Mouse (Mus musculus) megakaryocyte, embryonic 14.5 days (primary cell): ENCODE measurements around the gene Mup6. TPM values are rescaled to one million over a fixed set of nuclear protein-coding genes. Genes with fewer than 3 reads are reported as not detected.
"Not testable (repeated sequence)": the region's sequence is repeated elsewhere in the genome, so short reads cannot be mapped to it uniquely, and the experiment has no call there.

Experiments used
- H3K27me3 ChIP-seq: replicated peaks from 2 replicates; pipeline ENCODE3; 2012; ENCODE audit warnings: inconsistent platforms
- H3K36me3 ChIP-seq: replicated peaks from 2 replicates; pipeline ENCODE3; 2012; ENCODE audit warnings: low read length, inconsistent platforms, mixed read lengths
- H3K4me1 ChIP-seq: 2 replicates; pipeline ENCODE4 v1.6.1; 2012; ENCODE audit warnings: inconsistent platforms
- H3K4me3 ChIP-seq: replicated peaks from 2 replicates; pipeline ENCODE3; 2012; ENCODE audit warnings: moderate library complexity, mild to moderate bottlenecking, inconsistent platforms
- H3K9me3 ChIP-seq: 2 replicates; pipeline ENCODE4 v1.6.1; 2012; ENCODE audit warnings: inconsistent platforms
- FLI1 ChIP-seq: IDR thresholded peaks from 2 replicates; pipeline ENCODE4 v1.6.1; 2012; ENCODE audit warnings: low read length, inconsistent platforms, mixed read lengths
- GATA1 ChIP-seq: IDR thresholded peaks from 3 replicates; pipeline ENCODE4 v1.6.1; 2012; ENCODE audit warnings: mixed read lengths, low read length, inconsistent platforms, borderline replicate concordance
- polyA plus RNA-seq: library from polyadenylated mRNA; stranded (reverse); fragments of >175 nt; gene quantifications from 2 replicates; pipeline ENCODE4 v1.2.3, GENCODE M21; 2012; ENCODE audit warnings: low replicate concordance; ENCODE audit not compliant: insufficient read depth

The Mup6 gene
- not detected in 2 replicates for polyA plus RNA-seq

GRCm38 (mm10) chr4:59963405-59964344 is at the start of gene Mup6:
Gene Mup6 (plus strand): TSS chr4:59964294.
- TF ChIP-seq GATA1 (no peak), FLI1 (no peak)

GRCm38 (mm10) chr4:59914608-59915403 is 49.3 kb upstream of the Mup6 start, which contains the start of gene Slc46a2:
Gene Slc46a2 (minus strand): TSS chr4:59915056.
- TF ChIP-seq FLI1, result no peak
- TF ChIP-seq GATA1, result no peak

More at GRCm38 (mm10) chr4:59963405-59964344, at the start of gene Mup6:
- Histone ChIP-seq H3K4me1 (no peaks in the 10 kb centered on the region), H3K27me3 (no peaks in the 10 kb centered on the region), H3K9me3 (no peaks in the 10 kb centered on the region), H3K4me3 (no peak within 1 kb of the TSS), H3K36me3 (no peaks in the 10 kb centered on the region)

GRCm38 (mm10) chr4:59917966-59918365 is 46.1 kb upstream of the Mup6 start:
- Histone ChIP-seq H3K27me3 (peaks cover 42% of the 10 kb centered on the region), H3K4me3 (no peak overlapping the region), H3K36me3 (no peaks in the 10 kb centered on the region), H3K4me1 (peaks cover 12% of the 10 kb centered on the region), H3K9me3 (peaks cover 8% of the 10 kb centered on the region; the same call in 1 of the 2 replicates)
- no peak for TF ChIP-seq FLI1
- TF ChIP-seq GATA1, result no peak

More at GRCm38 (mm10) chr4:59914608-59915403, 49.3 kb upstream of the Mup6 start, which contains the start of gene Slc46a2:
- H3K36me3 ChIP-seq, result no peaks in the 10 kb centered on the region
- H3K4me1 ChIP-seq, result peaks cover 16% of the 10 kb centered on the region
- H3K9me3 ChIP-seq, result peaks cover 8% of the 10 kb centered on the region; the same call in 1 of the 2 replicates
- H3K4me3 ChIP-seq, result no peak within 1 kb of the TSS
- peaks cover 38% of the 10 kb centered on the region for H3K27me3 ChIP-seq

- H3K36me3 ChIP-seq, result no peaks in the 10 kb centered on the region
- peaks cover 16% of the 10 kb centered on the region for H3K27me3 ChIP-seq
- TF ChIP-seq GATA1 (no peak), FLI1 (no peak)
- no peak overlapping the region for H3K4me3 ChIP-seq
- H3K9me3 ChIP-seq, result no peaks in the 10 kb centered on the region
- H3K4me1 ChIP-seq, result peaks cover 41% of the 10 kb centered on the region
Observed at GRCm38 (mm10) chr4:59925082-59925481, 39.0 kb upstream of the Mup6 start.

- H3K9me3 ChIP-seq, result no peaks in the 10 kb centered on the region
- H3K4me3 ChIP-seq, result no peak overlapping the region
- TF ChIP-seq GATA1 (no peak), FLI1 (no peak)
- H3K27me3 ChIP-seq, result peaks cover 4% of the 10 kb centered on the region
- H3K36me3 ChIP-seq, result no peaks in the 10 kb centered on the region
- peaks cover 41% of the 10 kb centered on the region for H3K4me1 ChIP-seq
Observed at GRCm38 (mm10) chr4:59927666-59928065, 36.4 kb upstream of the Mup6 start.

DNA sequence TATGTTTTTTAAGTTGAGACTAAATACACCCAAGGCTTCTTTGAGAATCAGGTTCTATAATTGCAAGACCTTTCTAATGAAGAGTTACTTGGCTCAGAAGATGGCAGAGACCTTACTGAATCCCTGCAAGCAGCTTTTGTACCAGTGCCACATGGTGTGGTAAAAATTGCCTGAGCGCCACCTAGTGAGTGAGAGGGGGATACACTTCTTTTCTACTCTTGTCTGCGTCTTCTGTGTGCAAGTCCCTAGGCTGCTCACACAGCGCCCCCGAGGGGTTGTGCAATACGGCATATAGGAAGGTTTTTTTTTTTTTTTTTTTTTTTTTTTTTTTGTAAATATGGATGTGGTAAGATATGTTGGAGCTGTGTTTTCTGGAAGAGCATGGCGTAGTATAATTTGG is 35.7 kb upstream of the Mup6 start:
- H3K27me3 ChIP-seq, result peaks cover 4% of the 10 kb centered on the region
- no peak for TF ChIP-seq GATA1
- TF ChIP-seq FLI1, result no peak
- no peak overlapping the region for H3K4me3 ChIP-seq
- H3K9me3 ChIP-seq, result no peaks in the 10 kb centered on the region
- no peaks in the 10 kb centered on the region for H3K36me3 ChIP-seq
- peaks cover 36% of the 10 kb centered on the region for H3K4me1 ChIP-seq

GRCm38 (mm10) chr4:59932505-59933281 is 31.4 kb upstream of the Mup6 start:
- peaks cover 13% of the 10 kb centered on the region for H3K4me1 ChIP-seq
- H3K27me3 ChIP-seq, result peaks cover 9% of the 10 kb centered on the region
- H3K9me3 ChIP-seq, result no peaks in the 10 kb centered on the region
- no peak for TF ChIP-seq GATA1
- no peaks in the 10 kb centered on the region for H3K36me3 ChIP-seq
- H3K4me3 ChIP-seq, result no peak overlapping the region

DNA sequence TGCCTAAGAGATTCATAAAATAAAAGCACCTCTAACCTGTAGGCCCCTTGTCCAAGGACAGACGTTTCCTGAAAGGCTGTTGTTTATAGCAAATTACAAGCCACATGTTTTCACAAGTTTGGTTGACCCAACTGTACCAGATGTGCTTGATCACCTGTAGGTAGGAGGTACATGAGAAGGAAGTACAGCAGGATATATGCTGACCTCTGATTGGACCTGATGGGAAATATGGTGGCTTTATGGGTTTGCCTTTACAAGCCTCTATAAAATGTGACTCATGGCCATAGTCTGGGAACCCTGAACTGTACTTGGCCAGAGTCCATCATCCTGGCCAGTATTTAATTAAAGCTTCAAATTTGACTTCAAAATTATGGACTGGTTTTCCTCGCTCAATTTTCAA is 26.6 kb upstream of the Mup6 start:
- Histone ChIP-seq H3K36me3 (no peaks in the 10 kb centered on the region), H3K9me3 (no peaks in the 10 kb centered on the region), H3K4me3 (no peak overlapping the region), H3K27me3 (peaks cover 20% of the 10 kb centered on the region), H3K4me1 (no peaks in the 10 kb centered on the region)
- TF ChIP-seq GATA1 (no peak), FLI1 (no peak)

- H3K4me3 ChIP-seq, result no peak within 1 kb of the TSS
- H3K4me1 ChIP-seq, result no peaks in the 10 kb centered on the region
- TF ChIP-seq GATA1, result no peak
- TF ChIP-seq FLI1, result no peak
- H3K9me3 ChIP-seq, result no peaks in the 10 kb centered on the region
- H3K27me3 ChIP-seq, result no peaks in the 10 kb centered on the region
- no peaks in the 10 kb centered on the region for H3K36me3 ChIP-seq
Observed at GRCm38 (mm10) chr4:59960610-59961009, 3.5 kb upstream of the Mup6 start, which contains the start of gene Mup4. Gene Mup4 (minus strand): TSS chr4:59960710.

GRCm38 (mm10) chr4:59997894-59998293 is 33.8 kb downstream of the Mup6 start:
- not testable (repeated sequence) for H3K9me3 ChIP-seq, H3K4me1 ChIP-seq, H3K27me3 ChIP-seq, H3K36me3 ChIP-seq, H3K4me3 ChIP-seq

DNA sequence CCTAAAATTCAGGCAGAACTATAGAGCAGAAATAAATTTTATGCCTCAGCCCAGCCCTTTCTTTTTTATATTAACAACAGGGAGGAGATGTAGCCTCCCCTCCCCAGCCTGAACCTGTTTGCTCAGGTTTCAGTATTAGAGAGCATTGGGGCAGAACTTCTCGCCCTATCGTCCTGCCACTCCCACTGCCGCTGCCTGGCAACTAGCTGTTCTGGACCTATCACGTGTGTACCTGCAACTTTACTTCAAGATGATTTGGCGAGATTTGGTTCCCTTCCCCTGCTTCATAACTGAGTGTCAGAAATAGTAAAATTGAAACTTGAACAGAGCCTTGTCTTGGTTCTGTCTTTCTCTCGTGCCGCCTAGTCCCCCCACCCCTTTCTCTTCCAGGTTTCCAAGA is 56.0 kb downstream of the Mup6 start:
- not testable (repeated sequence) for H3K4me1 ChIP-seq, H3K36me3 ChIP-seq, H3K9me3 ChIP-seq, H3K27me3 ChIP-seq, H3K4me3 ChIP-seq

GRCm38 (mm10) chr4:60029334-60030111 is 65.4 kb downstream of the Mup6 start:
- not testable (repeated sequence) for H3K36me3 ChIP-seq, H3K4me1 ChIP-seq, H3K27me3 ChIP-seq, H3K4me3 ChIP-seq, H3K9me3 ChIP-seq
